Mouse (Mus musculus) midbrain, postnatal 0 days (tissue): ENCODE measurements around the gene Malsu1. TPM values are rescaled to one million over a fixed set of nuclear protein-coding genes. Genes with fewer than 3 reads are reported as not detected.
A peak's percentile ranks its signal among the peaks of the same experiment; 100 is the strongest.

Experiments used
- ATAC-seq: fragments of 200-750 bp; cut with Nextera tagmentation; 2 replicates; pipeline ENCODE4 v1.8.0; 2017; ENCODE audit warnings: moderate number of reproducible peaks, mild to moderate bottlenecking, moderate TSS enrichment, moderate library complexity; ENCODE audit not compliant: low FRiP score
- DNase-seq: peaks from one replicate; pipeline ENCODE4 v3.0.0-alpha.2; 2015; ENCODE audit warnings: low spot score
- H3K27ac ChIP-seq: fragments of 300-500 bp; sonication (generic); 2 replicates; pipeline ENCODE4 v1.5.1; 2014; ENCODE audit warnings: low read depth, mild to moderate bottlenecking, low read length, mixed read lengths
- H3K27me3 ChIP-seq: fragments of 300-500 bp; sonication (generic); 2 replicates; pipeline ENCODE4 v1.6.1; 2014; ENCODE audit warnings: low read length, control low read depth, mixed read lengths; ENCODE audit not compliant: insufficient read depth
- H3K36me3 ChIP-seq: fragments of 300-500 bp; sonication (generic); 2 replicates; pipeline ENCODE4 v1.6.1; 2014; ENCODE audit warnings: low read length, control low read depth, mixed read lengths; ENCODE audit not compliant: insufficient read depth
- H3K4me1 ChIP-seq: fragments of 300-500 bp; sonication (generic); 2 replicates; pipeline ENCODE4 v1.6.1; 2014; ENCODE audit warnings: mild to moderate bottlenecking, control low read depth, antibody characterized with exemption, low read length, mixed read lengths; ENCODE audit not compliant: insufficient read depth
- H3K4me2 ChIP-seq: fragments of 300-500 bp; sonication (generic); 2 replicates; pipeline ENCODE4 v1.6.1; 2014; ENCODE audit warnings: low read depth, mild to moderate bottlenecking, low read length, mixed read lengths; ENCODE audit not compliant: poor library complexity, severe bottlenecking
- H3K4me3 ChIP-seq: fragments of 300-500 bp; sonication (generic); 2 replicates; pipeline ENCODE4 v1.5.1; 2014; ENCODE audit warnings: low read depth, mild to moderate bottlenecking, low read length, moderate library complexity
- H3K9ac ChIP-seq: fragments of 300-500 bp; sonication (generic); replicated peaks from 2 replicates; pipeline ENCODE4 v1.6.1; 2014; ENCODE audit warnings: mild to moderate bottlenecking, low read length, moderate library complexity, mixed read lengths; ENCODE audit not compliant: poor library complexity, severe bottlenecking
- H3K9me3 ChIP-seq: fragments of 300-500 bp; sonication (generic); 2 replicates; pipeline ENCODE4 v1.6.1; 2016; ENCODE audit warnings: low read length, control low read depth
- CTCF ChIP-seq: IDR thresholded peaks from 2 replicates; pipeline ENCODE4 v1.5.1; 2016; ENCODE audit warnings: antibody characterized with exemption, mild to moderate bottlenecking
- WGBS: fragments of 180-500 bp; shearing (Covaris S2); extraction: QIAGEN DNeasy Blood & Tissue Kit; methylation state at CpG from one replicate; pipeline ENCODE4 v1.1.7; 2014; 5-methylcytosine and 5-hydroxymethylcytosine counted together
- polyA plus RNA-seq: library from polyadenylated mRNA; unstranded; fragments of >200 nt; fragmentation: Nextera tagmentation; extraction: Ambion mirVana; gene quantifications from 2 replicates; pipeline ENCODE4 v1.2.1, GENCODE M21; 2015
- total RNA-seq: library from RNA; depleted of rRNA; stranded (reverse); fragments of >200 nt; gene quantifications from 2 replicates; pipeline ENCODE4 v1.2.3, GENCODE M21; 2014

Gene Malsu1
- total and polyA plus RNA-seq, 2 experiments from 2014 or later = 47.7 to 92.3 TPM

DNA sequence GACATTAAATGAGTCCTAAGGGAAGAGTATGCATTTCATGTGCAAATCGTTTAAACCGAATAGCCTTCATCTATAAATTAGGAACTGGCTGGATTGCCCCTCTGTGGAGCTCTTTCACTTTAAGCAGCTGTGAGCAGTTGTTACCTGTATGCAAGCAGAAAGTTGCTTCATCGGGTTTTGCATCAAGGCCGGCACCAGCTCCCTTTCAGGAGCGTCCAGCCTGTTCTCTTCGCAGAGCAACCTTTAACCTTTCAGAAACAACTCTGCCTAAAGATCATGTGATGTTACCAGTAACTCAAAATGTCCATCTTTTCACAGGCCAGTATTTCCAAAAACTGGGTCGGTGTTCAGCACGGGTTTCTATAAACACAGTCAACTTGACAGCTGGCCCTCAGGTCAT, 26.6 kb upstream of the Malsu1 start:
- H3K9ac ChIP-seq = no peak overlapping the region
- H3K4me1 ChIP-seq = no peaks in the 10 kb centered on the region
- H3K4me3 ChIP-seq = no peak overlapping the region
- WGBS = 85% methylated on average over 8 of the region's 8 CpGs
- no peak for DNase-seq
- H3K36me3 ChIP-seq = no peaks in the 10 kb centered on the region
- no peak for TF ChIP-seq CTCF
- H3K27me3 ChIP-seq = 0 out of 2 replicates have a peak, but pooled peaks cover 1% of the 10 kb centered on the region
- H3K9me3 ChIP-seq = no peaks in the 10 kb centered on the region
- ATAC-seq = no peak
- no peak overlapping the region for H3K27ac ChIP-seq
- no peak overlapping the region for H3K4me2 ChIP-seq

DNA sequence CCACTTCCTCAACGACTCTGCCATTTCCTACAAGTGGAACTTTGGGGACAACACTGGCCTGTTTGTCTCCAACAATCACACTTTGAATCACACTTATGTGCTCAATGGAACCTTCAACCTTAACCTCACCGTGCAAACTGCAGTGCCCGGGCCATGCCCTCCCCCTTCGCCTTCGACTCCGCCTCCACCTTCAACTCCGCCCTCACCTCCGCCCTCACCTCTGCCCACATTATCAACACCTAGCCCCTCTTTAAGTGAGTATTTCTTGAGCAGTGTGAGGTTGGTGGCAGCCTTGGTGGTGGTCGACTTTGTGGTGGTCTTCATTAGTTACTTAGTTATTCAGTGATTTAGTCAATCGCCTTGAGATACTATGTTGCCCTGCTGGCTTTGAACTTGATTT, 25.7 kb upstream of the Malsu1 start:
- 88% methylated on average over 10 of the region's 10 CpGs for WGBS
- H3K9ac ChIP-seq = no peak overlapping the region
- H3K4me3 ChIP-seq = no peak overlapping the region
- no peaks in the 10 kb centered on the region for H3K4me1 ChIP-seq
- TF ChIP-seq CTCF = no peak
- H3K27me3 ChIP-seq = 0 out of 2 replicates have a peak, but pooled peaks cover 4% of the 10 kb centered on the region
- no peaks in the 10 kb centered on the region for H3K36me3 ChIP-seq
- DNase-seq (no peak), ATAC-seq (no peak)
- H3K9me3 ChIP-seq = no peaks in the 10 kb centered on the region
- H3K27ac ChIP-seq = no peak overlapping the region
- no peak overlapping the region for H3K4me2 ChIP-seq

DNA sequence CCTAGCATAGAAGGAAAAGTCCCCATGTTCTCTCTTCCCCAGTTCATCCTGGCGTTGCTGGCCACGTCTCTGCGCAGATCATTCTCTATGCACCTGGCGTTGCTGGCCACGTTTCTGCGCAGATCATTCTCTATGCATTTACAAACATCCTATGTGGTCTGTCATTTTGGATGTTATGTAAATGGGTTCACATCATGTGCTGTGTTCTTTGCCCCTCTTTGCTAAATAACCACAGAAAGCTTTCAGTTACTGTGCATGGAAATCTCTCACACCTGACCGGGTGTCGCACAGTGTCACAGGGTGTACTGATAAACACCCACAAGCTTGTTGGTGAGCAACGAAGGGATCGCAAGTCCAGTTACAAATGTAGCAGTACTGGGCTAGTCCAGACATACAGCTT, 25.2 kb upstream of the Malsu1 start:
- DNase-seq (no peak), ATAC-seq (no peak)
- no peak for TF ChIP-seq CTCF
- Histone ChIP-seq H3K27me3 (0 out of 2 replicates have a peak, but pooled peaks cover 4% of the 10 kb centered on the region), H3K4me2 (no peak overlapping the region), H3K4me3 (no peak overlapping the region), H3K9me3 (no peaks in the 10 kb centered on the region), H3K9ac (no peak overlapping the region), H3K4me1 (no peaks in the 10 kb centered on the region), H3K27ac (no peak overlapping the region), H3K36me3 (no peaks in the 10 kb centered on the region)
- 91% methylated on average over 10 of the region's 10 CpGs for WGBS

DNA sequence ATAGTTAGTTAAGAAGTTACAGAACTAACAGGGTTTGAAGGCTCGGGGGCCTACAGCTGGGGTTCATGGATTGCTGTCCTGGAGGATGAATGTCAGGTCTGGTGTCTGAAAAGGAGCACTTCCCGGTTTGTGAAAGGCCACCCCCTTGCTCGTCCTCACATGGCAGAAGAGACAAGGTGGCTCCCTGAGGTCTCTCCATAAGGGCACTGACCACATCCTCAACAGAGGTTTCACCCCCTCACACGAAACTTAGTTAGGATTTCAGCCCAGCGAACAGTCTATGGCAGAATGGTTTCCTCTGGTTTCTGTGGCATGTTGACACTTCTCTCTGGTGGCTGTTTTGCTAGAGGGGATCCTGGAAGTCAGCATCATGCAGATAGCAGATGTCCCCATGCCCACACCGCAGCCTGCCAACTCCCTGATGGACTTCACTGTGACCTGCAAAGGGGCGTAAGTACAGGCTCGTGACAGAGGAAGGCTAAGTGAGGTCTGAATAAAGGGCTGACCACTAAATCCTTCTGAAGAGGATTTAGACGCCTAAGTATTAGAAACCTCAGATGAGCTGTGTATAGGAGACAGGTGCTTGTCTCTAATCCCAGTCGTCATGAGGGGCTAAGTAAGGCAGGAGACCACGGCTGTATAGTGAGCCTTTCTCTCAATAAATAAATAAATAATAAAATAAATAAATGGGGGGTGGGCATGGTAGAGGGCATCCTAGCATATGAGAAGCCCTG, 22.8 kb upstream of the Malsu1 start:
- no peak for ATAC-seq
- DNase-seq = no peak
- Histone ChIP-seq H3K9ac (no peak overlapping the region), H3K4me1 (peaks cover 5% of the 10 kb centered on the region; the same call in 1 of the 2 replicates), H3K27me3 (0 out of 2 replicates have a peak, but pooled peaks cover 4% of the 10 kb centered on the region), H3K4me3 (no peak overlapping the region), H3K4me2 (no peak overlapping the region), H3K36me3 (no peaks in the 10 kb centered on the region), H3K9me3 (no peaks in the 10 kb centered on the region), H3K27ac (no peak overlapping the region)
- 47% methylated on average over 11 of the region's 11 CpGs for WGBS
- no peak for TF ChIP-seq CTCF

DNA sequence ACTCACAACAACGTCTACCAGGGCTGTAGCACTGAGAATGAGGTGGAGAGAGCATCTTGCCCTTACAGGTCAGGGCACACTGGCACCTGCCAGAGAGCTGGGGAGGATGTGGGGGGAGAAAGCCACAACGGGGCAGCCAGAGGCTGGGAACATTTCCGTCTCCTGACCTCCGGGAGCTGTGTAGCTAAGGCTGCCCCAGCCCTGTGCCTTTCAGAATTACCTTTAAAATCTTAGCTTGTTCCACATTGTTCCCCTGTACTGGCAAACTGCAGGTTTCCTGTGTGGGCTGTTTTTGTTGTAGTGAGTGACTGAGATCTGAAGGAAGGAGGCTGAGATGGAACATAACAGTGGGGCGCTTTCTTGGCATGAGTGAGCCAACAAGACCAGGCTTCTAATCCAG, 21.4 kb upstream of the Malsu1 start:
- peaks cover 5% of the 10 kb centered on the region; the same call in 1 of the 2 replicates for H3K4me1 ChIP-seq
- no peak for DNase-seq
- no peaks in the 10 kb centered on the region for H3K9me3 ChIP-seq
- WGBS = 66% methylated on average over 5 of the region's 5 CpGs
- ATAC-seq = no peak
- H3K9ac ChIP-seq = no peak overlapping the region
- no peak overlapping the region for H3K4me2 ChIP-seq
- H3K27ac ChIP-seq = no peak overlapping the region
- H3K4me3 ChIP-seq = no peak overlapping the region
- TF ChIP-seq CTCF = no peak
- H3K36me3 ChIP-seq = no peaks in the 10 kb centered on the region
- 0 out of 2 replicates have a peak, but pooled peaks cover 4% of the 10 kb centered on the region for H3K27me3 ChIP-seq

DNA sequence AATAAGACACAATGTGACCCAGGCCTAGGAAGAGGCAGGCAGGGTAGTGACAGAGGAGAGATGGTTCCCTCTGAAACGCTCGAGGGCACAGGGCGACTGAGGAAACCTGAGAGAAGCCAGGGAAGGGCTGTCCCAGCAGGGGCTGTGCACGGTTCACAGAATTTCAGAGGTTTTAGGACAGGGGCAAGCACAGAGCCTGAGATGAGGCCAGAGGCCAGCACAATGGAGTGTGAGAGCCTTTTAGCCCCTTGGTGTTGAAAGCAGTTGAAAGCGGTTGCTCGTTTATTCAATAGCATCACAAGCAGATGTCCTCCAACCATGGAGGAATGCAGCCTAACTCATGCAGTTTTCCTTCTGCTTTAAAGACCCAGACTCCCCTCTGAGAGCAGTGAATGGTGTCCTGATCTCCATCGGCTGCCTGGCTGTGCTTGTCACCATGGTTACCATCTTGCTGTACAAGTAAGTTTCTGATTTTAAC, 18.3 kb upstream of the Malsu1 start:
- 5% methylated on average over 7 of the region's 7 CpGs for WGBS
- DNase-seq (peak; percentile 73), ATAC-seq (peak; percentile 73)
- peak overlapping the region; percentile 21 for H3K27ac ChIP-seq
- no peak overlapping the region for H3K4me2 ChIP-seq
- no peak for TF ChIP-seq CTCF
- peaks cover 5% of the 10 kb centered on the region; the same call in 1 of the 2 replicates for H3K4me1 ChIP-seq
- H3K27me3 ChIP-seq = 0 out of 2 replicates have a peak, but pooled peaks cover 4% of the 10 kb centered on the region
- no peaks in the 10 kb centered on the region for H3K9me3 ChIP-seq
- peak overlapping the region; percentile 24; the same call in 1 of the 2 replicates for H3K9ac ChIP-seq
- H3K4me3 ChIP-seq = no peak overlapping the region
- no peaks in the 10 kb centered on the region for H3K36me3 ChIP-seq
